Mouse (Mus musculus) liver, embryonic 11.5 days (tissue): Measurements from ENCODE around the gene Rps23. TPM values are rescaled to one million over a fixed set of nuclear protein-coding genes. Genes with fewer than 3 reads are reported as not detected.
A peak's percentile ranks its signal among the peaks of the same experiment; 100 is the strongest.

Source experiments
- ATAC-seq: fragments of 200-750 bp; cut with Nextera tagmentation; replicated peaks from 2 replicates; pipeline ENCODE4 v1.8.0; 2017; ENCODE audit warnings: moderate number of reproducible peaks, mild to moderate bottlenecking, moderate TSS enrichment, moderate library complexity; ENCODE audit not compliant: low FRiP score
- DNase-seq: peaks from one replicate; pipeline ENCODE4 v3.0.0-alpha.2; 2017; ENCODE audit warnings: low spot score
- H3K27ac ChIP-seq: fragments of 300-500 bp; sonication (generic); 2 replicates; pipeline ENCODE4 v1.5.1; 2014; ENCODE audit warnings: mild to moderate bottlenecking, low read depth, low read length, control low read depth
- H3K27me3 ChIP-seq: fragments of 300-500 bp; sonication (generic); replicated peaks from 2 replicates; pipeline ENCODE4 v1.6.1; 2014; ENCODE audit warnings: low read length, mixed read lengths; ENCODE audit not compliant: control insufficient read depth, insufficient read depth
- H3K36me3 ChIP-seq: fragments of 300-500 bp; sonication (generic); 2 replicates; pipeline ENCODE4 v1.6.1; 2014; ENCODE audit warnings: mild to moderate bottlenecking, low read length, moderate library complexity, mixed read lengths; ENCODE audit not compliant: control insufficient read depth, insufficient read depth
- H3K4me1 ChIP-seq: fragments of 300-500 bp; sonication (generic); replicated peaks from 2 replicates; pipeline ENCODE4 v1.6.1; 2014; ENCODE audit warnings: low read length, mixed read lengths; ENCODE audit not compliant: control insufficient read depth, insufficient read depth
- H3K4me2 ChIP-seq: fragments of 300-500 bp; sonication (generic); 2 replicates; pipeline ENCODE4 v1.6.1; 2014; ENCODE audit warnings: mild to moderate bottlenecking, control low read depth, moderate library complexity
- H3K4me3 ChIP-seq: fragments of 300-500 bp; sonication (generic); 2 replicates; pipeline ENCODE4 v1.5.1; 2014; ENCODE audit warnings: low read depth, low read length, control low read depth
- H3K9ac ChIP-seq: fragments of 300-500 bp; sonication (generic); 2 replicates; pipeline ENCODE4 v1.6.1; 2014; ENCODE audit warnings: low read depth, low read length, control low read depth
- H3K9me3 ChIP-seq: fragments of 300-500 bp; sonication (generic); 2 replicates; pipeline ENCODE4 v1.6.1; 2016; ENCODE audit warnings: low read length, inconsistent platforms, mixed read lengths; ENCODE audit not compliant: control insufficient read depth
- WGBS: fragments of 180-500 bp; shearing (Covaris S2); extraction: QIAGEN DNeasy Blood & Tissue Kit; methylation state at CpG from one replicate; pipeline ENCODE4 v1.1.7; 2014; 5-methylcytosine and 5-hydroxymethylcytosine counted together
- polyA plus RNA-seq: library from polyadenylated mRNA; unstranded; fragments of >200 nt; fragmentation: Nextera tagmentation; extraction: Ambion mirVana; gene quantifications from 2 replicates; pipeline ENCODE4 v1.2.1, GENCODE M21; 2014

Gene Rps23
- polyA plus RNA-seq, 1 experiment from 2014 or later: 365 TPM

- 88% methylated on average over 8 of the region's 8 CpGs for WGBS
Measured at GRCm38 (mm10) chr13:90960591-90960990, 37.8 kb downstream of the Rps23 start.

DNA sequence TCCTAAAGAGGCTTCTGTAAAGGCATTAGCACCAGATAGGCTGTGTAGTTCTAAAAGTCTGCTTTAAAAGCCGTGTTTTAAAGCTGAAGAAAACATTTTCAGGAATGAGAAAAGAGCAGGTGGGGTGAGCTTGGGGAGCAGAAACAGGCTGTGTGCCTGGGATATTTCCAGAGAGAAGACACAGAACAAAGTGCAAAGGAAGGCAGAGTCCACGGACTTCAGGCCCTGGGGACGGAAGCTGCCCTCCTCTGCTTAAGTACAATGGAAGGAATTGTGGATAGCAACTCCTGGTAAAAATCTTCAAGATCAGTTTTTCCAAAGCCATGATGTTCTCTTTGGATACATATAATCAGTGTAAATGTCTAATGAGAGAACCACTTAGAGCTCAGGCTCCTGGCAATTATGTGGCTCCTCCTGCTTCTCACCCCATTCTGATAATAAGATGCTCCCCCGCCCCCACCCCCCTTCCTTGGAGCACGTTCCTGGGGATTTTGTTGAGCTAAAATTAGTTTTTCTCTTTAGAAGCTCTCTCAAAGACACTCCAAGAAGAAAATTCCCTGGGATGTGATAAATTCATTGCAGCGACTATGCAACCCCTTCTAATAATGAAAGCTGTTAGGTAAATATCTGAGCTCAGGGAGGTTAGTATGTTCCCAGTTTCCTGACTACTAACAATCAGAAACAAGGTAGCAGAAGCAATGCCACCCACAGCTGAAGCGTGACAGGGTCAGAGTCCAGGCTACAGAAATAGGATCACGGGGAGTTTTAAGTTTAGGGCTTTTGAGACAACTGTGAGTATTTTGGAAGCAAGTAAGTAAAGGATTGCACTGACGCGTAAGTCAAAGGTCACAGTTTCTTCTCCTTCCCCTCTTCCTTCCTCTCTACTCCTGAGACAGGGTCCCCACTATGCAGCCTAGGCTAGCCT, 40.3 kb downstream of the Rps23 start:
- Histone ChIP-seq H3K27me3 (no peaks in the 10 kb centered on the region), H3K9me3 (no peaks in the 10 kb centered on the region), H3K9ac (no peak overlapping the region), H3K27ac (no peak overlapping the region), H3K4me3 (no peak overlapping the region), H3K4me2 (no peak overlapping the region), H3K4me1 (no peaks in the 10 kb centered on the region), H3K36me3 (no peaks in the 10 kb centered on the region)
- ATAC-seq (no peak), DNase-seq (no peak)
- 67% methylated on average over 10 of the region's 10 CpGs for WGBS

More at GRCm38 (mm10) chr13:90960591-90960990, 37.8 kb downstream of the Rps23 start:
- Histone ChIP-seq H3K4me1 (no peaks in the 10 kb centered on the region), H3K9me3 (no peaks in the 10 kb centered on the region), H3K4me2 (no peak overlapping the region), H3K4me3 (no peak overlapping the region), H3K27me3 (no peaks in the 10 kb centered on the region), H3K27ac (no peak overlapping the region), H3K9ac (no peak overlapping the region), H3K36me3 (no peaks in the 10 kb centered on the region)
- ATAC-seq (no peak), DNase-seq (no peak)

- Histone ChIP-seq H3K27ac (no peak overlapping the region), H3K27me3 (no peaks in the 10 kb centered on the region), H3K4me2 (no peak overlapping the region), H3K36me3 (no peaks in the 10 kb centered on the region), H3K4me1 (no peaks in the 10 kb centered on the region), H3K9me3 (no peaks in the 10 kb centered on the region), H3K4me3 (no peak overlapping the region), H3K9ac (no peak overlapping the region)
- ATAC-seq: no peak
- no peak for DNase-seq
- WGBS: 84% methylated on average over 4 of the region's 4 CpGs
Measured at GRCm38 (mm10) chr13:90964511-90964910, 41.8 kb downstream of the Rps23 start.

DNA sequence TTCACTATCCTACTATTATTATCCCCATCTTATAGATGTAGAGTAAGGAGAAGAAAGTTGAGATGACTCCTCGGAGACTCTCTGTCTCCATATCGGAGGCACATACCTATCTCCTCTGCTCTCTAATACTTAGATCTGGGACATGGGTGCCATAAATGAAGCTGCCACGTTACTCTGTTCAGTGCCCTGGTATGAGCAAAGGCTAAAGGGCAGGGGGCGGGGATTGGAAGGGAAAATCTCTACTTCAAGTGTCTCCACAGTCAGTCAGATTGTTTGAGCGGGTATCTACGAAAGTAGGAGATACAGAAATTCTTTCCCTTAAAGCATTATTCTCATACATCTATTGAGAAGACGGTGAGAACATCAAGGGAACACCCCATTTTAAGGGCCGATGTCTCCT, 43.2 kb downstream of the Rps23 start:
- no peak for ATAC-seq

DNA sequence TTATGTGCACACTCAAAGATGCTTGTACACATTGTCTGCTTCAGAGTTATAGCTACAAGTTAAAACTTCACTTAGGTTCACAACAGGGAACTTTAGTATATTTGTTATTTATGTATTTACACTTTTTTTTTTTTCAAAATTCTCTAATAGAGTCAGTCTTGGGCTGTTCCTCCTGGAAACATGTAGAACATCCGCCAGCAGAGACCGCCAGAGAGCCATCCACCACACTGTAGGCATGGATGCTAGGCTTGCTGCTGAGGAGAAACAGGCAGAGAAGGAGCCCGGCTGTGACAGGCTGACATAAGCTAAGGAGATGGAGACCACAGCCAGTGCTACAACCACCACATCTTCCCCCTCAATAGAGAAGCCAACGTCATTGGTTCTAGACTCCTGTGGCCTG, 44.7 kb downstream of the Rps23 start:
- no peaks in the 10 kb centered on the region for H3K27me3 ChIP-seq
- H3K27ac ChIP-seq: no peak overlapping the region
- no peaks in the 10 kb centered on the region for H3K4me1 ChIP-seq
- peak; percentile 56 for DNase-seq
- H3K9ac ChIP-seq: no peak overlapping the region
- no peaks in the 10 kb centered on the region for H3K36me3 ChIP-seq
- H3K4me3 ChIP-seq: no peak overlapping the region
- no peak overlapping the region for H3K4me2 ChIP-seq
- ATAC-seq: peak; percentile 72
- WGBS: 11% methylated on average over 4 of the region's 4 CpGs
- no peaks in the 10 kb centered on the region for H3K9me3 ChIP-seq

More for the DNA sequence above, 43.2 kb downstream of the Rps23 start:
- H3K9ac ChIP-seq: no peak overlapping the region
- no peak overlapping the region for H3K4me2 ChIP-seq
- no peaks in the 10 kb centered on the region for H3K9me3 ChIP-seq
- no peaks in the 10 kb centered on the region for H3K36me3 ChIP-seq
- no peak overlapping the region for H3K27ac ChIP-seq
- H3K4me3 ChIP-seq: no peak overlapping the region
- WGBS: 78% methylated on average over 8 of the region's 8 CpGs
- H3K4me1 ChIP-seq: no peaks in the 10 kb centered on the region
- H3K27me3 ChIP-seq: no peaks in the 10 kb centered on the region
- no peak for DNase-seq

- no peaks in the 10 kb centered on the region for H3K4me1 ChIP-seq
- H3K4me2 ChIP-seq: no peak overlapping the region
- H3K9me3 ChIP-seq: no peaks in the 10 kb centered on the region
- H3K27ac ChIP-seq: no peak overlapping the region
- no peaks in the 10 kb centered on the region for H3K36me3 ChIP-seq
- no peak overlapping the region for H3K9ac ChIP-seq
- 74% methylated on average over 4 of the region's 4 CpGs for WGBS
- no peak for DNase-seq
- no peak overlapping the region for H3K4me3 ChIP-seq
- no peak for ATAC-seq
- H3K27me3 ChIP-seq: no peaks in the 10 kb centered on the region
Measured at GRCm38 (mm10) chr13:90968940-90969339, 46.2 kb downstream of the Rps23 start.

GRCm38 (mm10) chr13:90970259-90971017, 47.7 kb downstream of the Rps23 start:
- 60% methylated on average over 10 of the region's 10 CpGs for WGBS
- H3K9me3 ChIP-seq: no peaks in the 10 kb centered on the region
- H3K4me3 ChIP-seq: no peak overlapping the region
- DNase-seq (no peak), ATAC-seq (peak; percentile 82)
- no peak overlapping the region for H3K4me2 ChIP-seq
- H3K27ac ChIP-seq: no peak overlapping the region
- no peaks in the 10 kb centered on the region for H3K4me1 ChIP-seq
- H3K27me3 ChIP-seq: no peaks in the 10 kb centered on the region
- no peak overlapping the region for H3K9ac ChIP-seq
- H3K36me3 ChIP-seq: no peaks in the 10 kb centered on the region

DNA sequence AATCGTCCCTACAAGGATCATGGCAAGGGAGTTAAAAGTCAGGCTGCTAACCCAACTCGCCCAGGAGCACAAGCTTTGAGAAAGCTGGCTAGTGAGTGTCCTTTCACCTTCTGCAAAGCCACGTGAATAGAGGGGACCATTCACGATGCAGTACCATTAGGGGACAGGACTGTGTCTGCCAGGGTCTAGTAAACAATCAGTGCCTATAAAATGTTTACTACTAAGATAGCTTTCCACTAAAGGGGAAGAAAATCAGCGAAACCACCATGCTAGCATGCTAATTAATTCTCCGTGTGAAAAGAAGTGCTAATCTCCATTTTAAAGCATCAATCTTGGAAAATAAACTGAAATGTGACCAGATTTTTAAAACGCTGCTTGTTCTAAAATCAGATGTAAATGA, 50.7 kb downstream of the Rps23 start:
- Histone ChIP-seq H3K9me3 (no peaks in the 10 kb centered on the region), H3K4me3 (no peak overlapping the region), H3K36me3 (no peaks in the 10 kb centered on the region), H3K27ac (no peak overlapping the region), H3K4me2 (no peak overlapping the region), H3K27me3 (no peaks in the 10 kb centered on the region), H3K9ac (no peak overlapping the region), H3K4me1 (no peaks in the 10 kb centered on the region)
- DNase-seq (no peak), ATAC-seq (no peak)
- WGBS: 62% methylated on average over 7 of the region's 7 CpGs
